Mouse (Mus musculus) thymus, postnatal 4 days (tissue): ENCODE measurements around the gene Tbce.

ENCODE experiments used
- DNase-seq: peaks from one replicate; pipeline ENCODE4 v3.0.0; 2021

Gene Tbce

DNA sequence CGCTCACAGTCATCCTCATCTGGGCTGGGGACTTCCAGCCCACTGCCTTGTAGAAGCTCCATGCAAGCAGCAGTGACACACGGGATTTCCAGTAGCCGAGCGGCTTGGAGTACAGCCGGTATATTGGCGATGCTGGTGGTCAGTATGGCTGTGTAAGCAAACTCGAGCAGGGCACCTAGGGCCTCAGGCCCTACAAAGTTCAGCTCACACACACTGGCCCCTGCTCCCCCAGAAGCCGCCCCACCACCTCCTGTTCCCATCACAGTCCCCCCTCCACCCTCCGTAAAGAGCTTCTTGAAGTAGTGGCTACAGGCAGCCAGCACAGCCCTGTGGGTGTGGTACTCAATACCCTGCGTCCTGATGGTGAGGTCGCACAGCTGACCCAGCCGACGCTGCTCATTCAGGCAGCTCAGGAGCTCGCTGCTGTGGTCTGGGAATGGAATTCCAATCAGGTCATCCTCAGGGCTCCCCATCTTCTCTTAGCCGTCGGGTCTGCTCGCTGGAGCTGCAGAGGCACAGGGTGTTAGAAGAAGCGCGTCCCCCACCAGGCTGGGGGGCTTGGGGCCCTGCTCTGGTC, 74.0 kb downstream of the Tbce start:
- DNase-seq: no peak

DNA sequence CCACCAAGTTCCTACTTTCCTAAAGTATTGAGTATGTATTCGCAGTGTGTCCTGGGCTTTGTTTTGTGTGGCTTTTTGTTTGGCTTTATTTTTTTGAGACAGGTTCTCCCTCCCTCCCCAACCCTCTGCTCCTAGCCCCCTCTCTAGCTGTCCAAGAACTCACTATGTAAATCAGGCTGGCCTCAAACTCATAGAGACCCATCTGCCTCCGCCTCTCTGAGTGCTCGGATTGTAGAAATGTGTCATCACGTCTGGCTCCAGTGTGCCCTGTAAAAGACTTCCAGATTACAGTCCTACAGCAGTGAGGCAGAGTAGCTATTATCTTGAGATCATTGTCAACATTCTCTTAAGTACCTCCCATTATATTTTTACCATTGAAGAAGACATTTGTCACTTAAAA, 78.4 kb downstream of the Tbce start:
- DNase-seq: no peak

DNA sequence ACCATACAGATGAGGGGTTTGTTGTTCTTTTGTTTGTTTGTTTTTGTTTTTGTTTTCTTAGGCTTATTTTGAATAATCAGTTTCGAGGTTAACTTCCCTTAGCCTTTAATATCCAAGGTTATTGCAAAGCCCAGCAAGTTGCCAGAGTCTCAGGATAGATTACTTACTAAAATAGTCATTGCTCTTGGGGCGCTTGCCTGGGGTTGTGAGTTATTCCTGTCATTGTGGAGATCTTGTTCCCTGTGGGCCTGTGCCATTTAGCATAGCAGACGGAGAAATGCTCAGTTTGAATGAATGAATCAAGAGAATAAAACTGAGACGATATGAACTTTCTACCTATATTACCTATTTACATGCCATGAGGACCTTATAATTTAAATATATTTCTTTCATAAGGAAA, 79.2 kb downstream of the Tbce start:
- no peak for DNase-seq

DNA sequence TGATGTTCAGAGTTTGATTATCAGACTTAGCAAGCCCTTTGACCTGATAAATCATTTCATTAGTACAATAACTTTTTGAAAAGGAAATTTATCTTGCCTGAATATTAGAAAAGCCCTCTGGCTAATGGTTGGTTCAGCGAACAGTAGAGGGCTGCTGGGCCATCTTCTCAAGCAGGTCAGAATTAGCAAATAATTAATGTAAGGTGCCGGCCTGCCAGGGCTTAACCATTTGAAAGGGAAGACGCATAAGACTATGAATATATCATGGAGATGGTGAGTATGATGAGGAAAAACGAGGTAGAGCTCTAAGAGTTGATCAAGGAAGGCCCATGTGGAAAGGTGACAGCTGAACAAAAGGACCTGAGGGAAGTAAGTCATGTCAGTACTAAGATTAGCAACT, 82.8 kb downstream of the Tbce start:
- no peak for DNase-seq

DNA sequence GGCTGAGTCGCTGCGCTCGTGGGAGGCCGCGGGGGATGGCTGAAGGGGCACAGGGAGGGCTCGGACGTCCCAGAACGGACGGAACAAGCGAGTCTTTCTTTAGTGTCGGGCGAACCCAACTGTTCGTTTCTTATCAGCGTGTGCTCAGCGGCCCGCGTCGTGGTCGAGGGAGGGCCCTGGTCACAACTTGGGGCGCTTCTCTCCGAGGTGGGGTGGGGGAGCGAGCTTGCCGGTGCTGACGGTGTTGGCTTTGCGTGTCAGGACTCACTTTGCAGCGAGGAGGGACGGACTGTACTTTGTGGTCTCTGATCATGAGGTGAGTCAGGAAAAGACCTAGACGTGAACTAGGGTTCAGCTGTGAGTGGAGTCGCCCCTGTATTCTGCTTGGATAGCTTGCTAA, 84.5 kb downstream of the Tbce start:
- DNase-seq: no peak

DNA sequence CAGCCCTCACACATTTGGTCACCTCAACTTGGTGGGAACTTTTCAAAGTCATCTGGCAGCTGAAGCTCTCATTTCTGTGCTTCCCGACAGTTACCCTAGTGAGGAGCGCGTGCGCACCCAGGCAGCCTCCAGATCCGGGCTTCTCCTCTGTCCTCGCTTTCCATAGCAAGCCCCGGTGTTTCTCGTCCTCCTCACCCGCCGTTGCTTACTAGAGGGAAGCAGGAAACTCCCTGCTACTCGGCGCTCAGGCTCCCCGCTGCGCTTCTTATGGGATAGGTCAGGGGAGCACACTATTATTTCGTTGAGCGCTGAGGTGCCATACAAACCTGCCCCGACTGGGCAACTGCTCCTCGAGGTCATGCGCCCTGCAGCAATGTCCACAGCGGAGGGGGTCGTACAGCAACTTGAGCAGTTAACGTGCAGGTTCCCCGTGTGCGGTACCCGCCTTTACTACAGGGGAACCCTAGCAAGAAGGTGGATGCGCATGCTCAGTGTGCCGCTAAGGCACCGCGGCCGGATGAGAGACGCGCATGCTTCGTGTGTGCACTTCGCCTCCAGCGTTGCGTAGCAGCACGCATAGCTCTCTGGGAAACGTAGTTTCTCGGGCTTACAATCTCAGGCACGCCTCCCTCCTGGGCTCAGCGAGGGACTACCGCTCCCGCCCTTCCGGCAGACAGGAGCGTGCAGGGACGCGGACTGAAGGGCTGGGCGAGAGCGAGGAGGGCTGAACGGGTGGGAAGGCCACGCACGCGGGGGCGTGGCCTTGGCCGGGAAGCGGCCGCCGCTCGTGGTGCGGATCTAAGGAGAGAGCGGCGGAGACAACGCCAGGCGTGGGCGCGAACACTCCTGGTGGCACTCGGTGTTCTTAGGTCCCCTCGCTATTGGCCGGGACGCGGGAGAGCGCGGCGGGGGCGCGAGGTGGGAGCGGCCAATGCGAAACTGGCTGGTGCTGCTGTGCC, 85.3 kb downstream of the Tbce start, which contains the start of gene B3galnt2:
Gene B3galnt2 (plus strand): TSS at position 596 of the 959 bp plus-strand sequence.
- peak; percentile 95 for DNase-seq
